Mouse (Mus musculus) cortical plate, adult 2 months (tissue): ENCODE measurements at regions not wholly inside any gene's neighbourhood (a gene's known extent, or its start where the extent isn't known, plus 50 kb on each side); places are given as distances from the start of the nearest gene placed in this dataset.

Experiments used
- H3K27ac ChIP-seq: fragments of 200-500 bp; 2 replicates; pipeline ENCODE4 v1.5.1; 2012; ENCODE audit warnings: low read length, control low read depth, inconsistent platforms; ENCODE audit not compliant: insufficient read depth
- H3K4me1 ChIP-seq: fragments of 200-500 bp; 2 replicates; pipeline ENCODE4 v1.6.1; 2011; ENCODE audit warnings: low read length; ENCODE audit not compliant: control insufficient read depth, insufficient read depth
- H3K4me3 ChIP-seq: fragments of 200-500 bp; 2 replicates; pipeline ENCODE4 v1.5.1; 2011; ENCODE audit warnings: mild to moderate bottlenecking, low read length, control low read depth; ENCODE audit not compliant: insufficient read depth
- CTCF ChIP-seq: fragments of 200-500 bp; IDR thresholded peaks from 2 replicates; pipeline ENCODE4 v1.5.1; 2011; ENCODE audit warnings: mild to moderate bottlenecking, control low read depth, low read length; ENCODE audit not compliant: insufficient read depth; ENCODE audit errors: extremely low read depth
- POLR2A ChIP-seq: fragments of 200-500 bp; IDR thresholded peaks from 2 replicates; pipeline ENCODE4 v1.6.1; 2011; ENCODE audit warnings: mild to moderate bottlenecking, low read length, control low read depth; ENCODE audit not compliant: insufficient read depth; ENCODE audit errors: extremely low read depth

- H3K4me1 ChIP-seq = no peaks in the 10 kb centered on the region; the same call in 1 of the 2 replicates
- H3K27ac ChIP-seq = peak overlapping the region; percentile 15
- TF ChIP-seq POLR2A (no peak), CTCF (no peak)
- no peak overlapping the region for H3K4me3 ChIP-seq
Observed at GRCm38 (mm10) chr3:35341840-35342239, 412.1 kb upstream of the Atp11b start.

- Histone ChIP-seq H3K4me3 (no peak overlapping the region), H3K4me1 (no peaks in the 10 kb centered on the region; the same call in 1 of the 2 replicates), H3K27ac (no peak overlapping the region)
- TF ChIP-seq POLR2A = no peak
- no peak for TF ChIP-seq CTCF
Observed at GRCm38 (mm10) chr3:35342584-35342983, 411.3 kb upstream of the Atp11b start.

GRCm38 (mm10) chr3:35343936-35344335, 410.0 kb upstream of the Atp11b start:
- Histone ChIP-seq H3K4me1 (no peaks in the 10 kb centered on the region; the same call in 1 of the 2 replicates), H3K4me3 (no peak overlapping the region), H3K27ac (no peak overlapping the region)
- TF ChIP-seq CTCF (no peak), POLR2A (no peak)

- Histone ChIP-seq H3K27ac (no peak overlapping the region), H3K4me1 (no peaks in the 10 kb centered on the region)
- TF ChIP-seq POLR2A (no peak), CTCF (no peak)
Observed at GRCm38 (mm10) chr3:35349114-35349513, 404.8 kb upstream of the Atp11b start.

GRCm38 (mm10) chr3:35353442-35353841, 400.5 kb upstream of the Atp11b start:
- H3K27ac ChIP-seq = no peak overlapping the region
- no peaks in the 10 kb centered on the region for H3K4me1 ChIP-seq

More at GRCm38 (mm10) chr3:35349114-35349513, 404.8 kb upstream of the Atp11b start:
- H3K4me3 ChIP-seq = no peak overlapping the region

GRCm38 (mm10) chr3:35353920-35354319, 400.0 kb upstream of the Atp11b start:
- Histone ChIP-seq H3K4me1 (no peaks in the 10 kb centered on the region), H3K4me3 (no peak overlapping the region), H3K27ac (no peak overlapping the region)
- TF ChIP-seq POLR2A (no peak), CTCF (no peak)

More at GRCm38 (mm10) chr3:35353442-35353841, 400.5 kb upstream of the Atp11b start:
- H3K4me3 ChIP-seq = no peak overlapping the region
- TF ChIP-seq CTCF = no peak
- no peak for TF ChIP-seq POLR2A

GRCm38 (mm10) chr3:35354356-35354755, 399.6 kb upstream of the Atp11b start:
- no peak overlapping the region for H3K27ac ChIP-seq
- TF ChIP-seq POLR2A (no peak), CTCF (no peak)
- no peaks in the 10 kb centered on the region for H3K4me1 ChIP-seq
- H3K4me3 ChIP-seq = no peak overlapping the region

GRCm38 (mm10) chr3:35357111-35357510, 396.8 kb upstream of the Atp11b start:
- Histone ChIP-seq H3K4me3 (no peak overlapping the region), H3K27ac (no peak overlapping the region), H3K4me1 (no peaks in the 10 kb centered on the region)
- TF ChIP-seq CTCF (no peak), POLR2A (no peak)

- TF ChIP-seq POLR2A (no peak), CTCF (no peak)
- no peak overlapping the region for H3K4me3 ChIP-seq
- H3K27ac ChIP-seq = no peak overlapping the region
- H3K4me1 ChIP-seq = no peaks in the 10 kb centered on the region
Observed at GRCm38 (mm10) chr3:35358541-35358940, 395.4 kb upstream of the Atp11b start.

- H3K4me1 ChIP-seq = no peaks in the 10 kb centered on the region
- no peak overlapping the region for H3K4me3 ChIP-seq
- H3K27ac ChIP-seq = no peak overlapping the region
- TF ChIP-seq POLR2A (no peak), CTCF (no peak)
Observed at GRCm38 (mm10) chr3:35359288-35359687, 394.6 kb upstream of the Atp11b start.

- TF ChIP-seq POLR2A (no peak), CTCF (no peak)
- no peaks in the 10 kb centered on the region for H3K4me1 ChIP-seq
- H3K27ac ChIP-seq = no peak overlapping the region
- no peak overlapping the region for H3K4me3 ChIP-seq
Observed at GRCm38 (mm10) chr3:35360515-35360914, 393.4 kb upstream of the Atp11b start.
